Mouse (Mus musculus) CD4-positive, CD25-positive, alpha-beta regulatory T cell, adult 2 months (primary cell): ENCODE data around the gene Olfr458.
"Not testable (repeated sequence)": the region's sequence is repeated elsewhere in the genome, so short reads cannot be mapped to it uniquely, and the experiment has no call there.

Experiments
- DNase-seq: peaks from one replicate; pipeline ENCODE4 v3.0.0-alpha.2; 2012; ENCODE audit warnings: low read depth, low spot score

Gene Olfr458

GRCm38 (mm10) chr6:42465096-42465495 is at the start of gene Olfr458:
TSS of gene Olfr458 (minus strand) at chr6:42465196.
- no peak for DNase-seq

GRCm38 (mm10) chr6:42513461-42513860 is 48.5 kb upstream of the Olfr458 start:
- DNase-seq = no peak

- no peak for DNase-seq
Observed at GRCm38 (mm10) chr6:42509311-42509710, 44.3 kb upstream of the Olfr458 start.

GRCm38 (mm10) chr6:42503478-42503877 is 38.5 kb upstream of the Olfr458 start:
- DNase-seq = no peak

GRCm38 (mm10) chr6:42489731-42490130 is 24.7 kb upstream of the Olfr458 start:
- DNase-seq = no peak

GRCm38 (mm10) chr6:42487114-42487513 is 22.1 kb upstream of the Olfr458 start, which contains the start of gene Olfr456:
TSS of gene Olfr456 (minus strand) at chr6:42487214.
- DNase-seq = no peak

GRCm38 (mm10) chr6:42484633-42485032 is 19.6 kb upstream of the Olfr458 start:
- no peak for DNase-seq

GRCm38 (mm10) chr6:42476235-42476634 is 11.2 kb upstream of the Olfr458 start, which contains the start of gene Olfr457:
TSS of gene Olfr457 (minus strand) at chr6:42476335.
- no peak for DNase-seq

- not testable (repeated sequence) for DNase-seq
Observed at GRCm38 (mm10) chr6:42471298-42471697, 6.3 kb upstream of the Olfr458 start.

- DNase-seq = no peak
Observed at GRCm38 (mm10) chr6:42470542-42470941, 5.5 kb upstream of the Olfr458 start.

GRCm38 (mm10) chr6:42447381-42447780 is 17.6 kb downstream of the Olfr458 start:
- DNase-seq = no peak

GRCm38 (mm10) chr6:42444491-42444890 is 20.5 kb downstream of the Olfr458 start:
- DNase-seq = no peak

- no peak for DNase-seq
Observed at GRCm38 (mm10) chr6:42441395-42441794, 23.6 kb downstream of the Olfr458 start.

- no peak for DNase-seq
Observed at GRCm38 (mm10) chr6:42435490-42435889, 29.5 kb downstream of the Olfr458 start.

- DNase-seq = no peak
Observed at GRCm38 (mm10) chr6:42434446-42434845, 30.6 kb downstream of the Olfr458 start, which contains the start of gene Tas2r126. TSS of gene Tas2r126 (plus strand) at chr6:42434535.

GRCm38 (mm10) chr6:42433554-42433953 is 31.4 kb downstream of the Olfr458 start:
- DNase-seq = no peak

GRCm38 (mm10) chr6:42426337-42426736 is 38.7 kb downstream of the Olfr458 start:
- no peak for DNase-seq

- DNase-seq = no peak
Observed at GRCm38 (mm10) chr6:42424472-42424871, 40.5 kb downstream of the Olfr458 start.

GRCm38 (mm10) chr6:42421439-42421838 is 43.6 kb downstream of the Olfr458 start:
- no peak for DNase-seq

GRCm38 (mm10) chr6:42419443-42419842 is 45.6 kb downstream of the Olfr458 start:
- no peak for DNase-seq
